Mouse (Mus musculus) olfactory bulb, adult 2 months (tissue): ENCODE measurements around the gene Rnf144b. TPM values are rescaled to one million over a fixed set of nuclear protein-coding genes. Genes with fewer than 3 reads are reported as not detected.

Experiments used
- H3K27ac ChIP-seq: fragments of 200-500 bp; 2 replicates; pipeline ENCODE4 v1.5.1; 2012; ENCODE audit warnings: low read depth, low read length; ENCODE audit not compliant: insufficient read depth
- H3K4me1 ChIP-seq: fragments of 200-500 bp; 2 replicates; pipeline ENCODE4 v1.6.1; 2012; ENCODE audit warnings: low read length; ENCODE audit not compliant: control insufficient read depth, insufficient read depth
- H3K4me3 ChIP-seq: fragments of 200-500 bp; 2 replicates; pipeline ENCODE4 v1.5.1; 2012; ENCODE audit warnings: mild to moderate bottlenecking, low read depth, low read length, moderate library complexity; ENCODE audit not compliant: insufficient read depth
- CTCF ChIP-seq: fragments of 200-500 bp; IDR thresholded peaks from 2 replicates; pipeline ENCODE4 v1.5.1; 2012; ENCODE audit warnings: low read depth, mild to moderate bottlenecking, low read length, moderate library complexity; ENCODE audit not compliant: insufficient read depth
- POLR2A ChIP-seq: fragments of 200-500 bp; IDR thresholded peaks from 2 replicates; pipeline ENCODE4 v1.6.1; 2012; ENCODE audit warnings: mild to moderate bottlenecking, low read depth, low read length, moderate library complexity; ENCODE audit not compliant: insufficient read depth
- WGBS: fragments of 180-500 bp; shearing (Covaris S2); methylation state at CpG from one replicate; pipeline ENCODE4 v1.1.7; 2018; 5-methylcytosine and 5-hydroxymethylcytosine counted together
- polyA plus RNA-seq: library from polyadenylated mRNA; stranded (reverse); fragments of >200 nt; gene quantifications from 2 replicates; pipeline ENCODE4 v1.2.4, GENCODE M21; 2012; ENCODE audit warnings: low replicate concordance; ENCODE audit not compliant: missing spikeins, insufficient read depth, insufficient read length

Rnf144b gene
- polyA plus RNA-seq, 1 experiment, result not detected

- WGBS, result 69% methylated on average over 8 of the region's 8 CpGs
- Histone ChIP-seq H3K27ac (no peak overlapping the region), H3K4me3 (no peak overlapping the region), H3K4me1 (peaks cover 7% of the 10 kb centered on the region; the same call in 1 of the 2 replicates)
- TF ChIP-seq CTCF (no peak), POLR2A (no peak)
Observed at GRCm38 (mm10) chr13:47248289-47249010, 126.0 kb downstream of the Rnf144b start.

DNA sequence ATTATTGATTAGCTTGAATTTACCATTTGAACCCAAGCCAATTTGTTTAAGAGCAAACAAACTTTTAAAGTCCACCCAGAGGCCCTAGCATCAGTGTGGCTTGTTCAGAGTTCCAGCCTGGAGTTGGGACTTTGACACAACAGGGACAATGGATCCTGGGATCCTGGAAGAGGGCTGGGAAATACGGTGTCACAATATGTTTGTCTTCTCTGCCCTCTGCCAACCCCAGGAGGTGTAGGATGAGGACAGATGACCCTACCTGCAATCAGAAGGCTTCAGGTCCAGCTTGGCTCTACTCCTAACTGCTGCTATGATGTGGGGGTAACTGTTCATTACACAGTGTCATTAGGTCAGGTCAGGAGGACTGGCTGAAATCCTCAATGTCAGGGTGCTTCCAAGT, 128.2 kb downstream of the Rnf144b start:
- TF ChIP-seq CTCF (no peak), POLR2A (no peak)
- Histone ChIP-seq H3K27ac (no peak overlapping the region), H3K4me1 (no peaks in the 10 kb centered on the region), H3K4me3 (no peak overlapping the region)
- WGBS, result 92% methylated on average over 1 of the region's 1 CpGs

- TF ChIP-seq CTCF (no peak), POLR2A (no peak)
- H3K4me3 ChIP-seq, result no peak overlapping the region
- no peak overlapping the region for H3K27ac ChIP-seq
- WGBS, result 94% methylated on average over 2 of the region's 2 CpGs
- H3K4me1 ChIP-seq, result no peaks in the 10 kb centered on the region
Observed at GRCm38 (mm10) chr13:47251114-47251764, 128.8 kb downstream of the Rnf144b start.

DNA sequence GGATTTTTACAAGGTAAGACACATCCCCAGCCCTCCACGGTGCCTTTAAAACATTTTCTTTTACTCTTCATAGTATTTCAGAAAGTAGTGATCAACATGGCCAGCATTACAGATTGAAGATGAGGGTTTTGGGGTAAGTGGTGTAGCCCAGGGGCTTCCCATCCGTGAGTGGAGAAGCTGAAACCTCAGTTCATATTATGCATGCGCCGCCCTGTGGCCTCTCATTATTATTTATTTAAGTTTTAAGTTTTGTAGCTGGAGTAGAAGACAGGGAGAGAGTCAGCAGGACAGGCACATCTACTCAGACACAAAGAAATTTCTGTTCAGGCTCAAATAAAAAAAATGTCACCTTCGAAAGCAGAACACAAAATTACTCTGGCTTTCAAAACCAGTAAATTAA, 131.3 kb downstream of the Rnf144b start:
- WGBS, result 80% methylated on average over 5 of the region's 5 CpGs
- Histone ChIP-seq H3K4me1 (peaks cover 9% of the 10 kb centered on the region), H3K4me3 (no peak overlapping the region), H3K27ac (no peak overlapping the region)
- no peak for TF ChIP-seq POLR2A
- TF ChIP-seq CTCF, result no peak

- H3K4me1 ChIP-seq, result peaks cover 13% of the 10 kb centered on the region
- no peak overlapping the region for H3K27ac ChIP-seq
- H3K4me3 ChIP-seq, result no peak overlapping the region
- TF ChIP-seq POLR2A (no peak), CTCF (no peak)
- WGBS, result 28% methylated on average over 4 of the region's 4 CpGs
Observed at GRCm38 (mm10) chr13:47259297-47259696, 136.8 kb downstream of the Rnf144b start.

DNA sequence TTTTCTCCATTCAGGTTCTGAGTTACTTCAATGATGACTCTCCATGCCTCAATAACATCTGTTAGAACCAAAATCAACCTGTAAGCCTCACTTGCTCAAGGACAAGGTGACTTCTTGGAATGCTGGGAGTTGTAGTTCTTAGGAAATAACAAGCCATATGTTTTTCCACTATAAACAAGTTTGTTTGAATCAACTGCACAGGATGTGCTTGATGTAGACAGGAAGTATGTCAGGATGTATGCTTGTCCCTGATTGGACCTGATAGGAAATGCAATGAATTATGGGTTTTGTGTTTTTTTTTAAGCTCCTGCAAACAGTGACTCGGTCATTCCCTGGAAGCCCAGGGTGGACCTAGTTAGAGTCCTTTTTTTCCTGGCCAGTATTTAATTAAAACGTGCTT, 139.5 kb downstream of the Rnf144b start:
- Histone ChIP-seq H3K4me1 (peaks cover 13% of the 10 kb centered on the region), H3K27ac (no peak overlapping the region), H3K4me3 (no peak overlapping the region)
- TF ChIP-seq POLR2A (no peak), CTCF (no peak)
- 71% methylated on average over 2 of the region's 2 CpGs for WGBS

DNA sequence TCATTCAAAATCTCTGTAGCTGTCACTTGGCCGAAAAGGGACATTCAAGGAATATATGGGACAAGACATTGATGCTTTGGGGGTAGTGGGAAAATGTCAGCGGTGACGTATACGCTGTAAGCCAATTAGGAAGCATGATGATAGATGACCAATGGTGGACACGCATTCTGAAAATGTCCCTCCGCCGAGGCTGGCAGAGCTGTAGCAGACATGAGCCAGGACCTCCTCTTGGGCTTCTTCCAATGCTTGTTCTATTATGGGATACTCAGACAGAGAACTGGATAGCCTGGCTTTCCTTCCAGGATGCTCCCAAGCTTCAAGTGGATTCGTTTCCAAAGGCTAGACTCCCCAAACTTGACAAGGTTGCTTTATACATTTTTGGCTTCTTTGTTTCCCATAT, 141.9 kb downstream of the Rnf144b start:
- TF ChIP-seq CTCF, result no peak
- TF ChIP-seq POLR2A, result no peak
- H3K27ac ChIP-seq, result no peak overlapping the region
- no peaks in the 10 kb centered on the region for H3K4me1 ChIP-seq
- H3K4me3 ChIP-seq, result no peak overlapping the region
- WGBS, result 68% methylated on average over 8 of the region's 8 CpGs

DNA sequence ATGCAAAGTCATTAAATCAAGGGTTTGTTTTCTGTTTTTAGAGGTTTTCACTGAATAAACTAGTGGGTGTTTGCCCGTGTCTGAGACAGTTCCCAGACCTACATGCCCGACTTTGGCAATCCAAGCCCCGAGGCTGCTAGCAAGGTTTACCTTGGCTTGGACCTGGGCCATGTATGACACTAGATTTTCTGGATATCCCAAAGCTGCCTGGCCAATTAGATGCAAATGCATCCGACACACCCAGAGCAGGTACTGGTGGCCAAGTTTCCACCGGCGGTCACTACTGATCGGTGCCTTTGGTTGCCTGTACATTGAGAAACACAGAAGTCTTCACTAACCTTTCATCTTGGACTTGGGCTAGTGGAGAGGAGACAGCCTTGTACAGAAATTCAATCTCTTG, 144.0 kb downstream of the Rnf144b start:
- no peak overlapping the region for H3K27ac ChIP-seq
- 83% methylated on average over 7 of the region's 7 CpGs for WGBS
- TF ChIP-seq CTCF (no peak), POLR2A (no peak)

GRCm38 (mm10) chr13:47268227-47268626, 145.8 kb downstream of the Rnf144b start:
- no peak overlapping the region for H3K4me3 ChIP-seq
- no peak overlapping the region for H3K27ac ChIP-seq
- TF ChIP-seq POLR2A (no peak), CTCF (no peak)
- WGBS, result 47% methylated on average over 3 of the region's 3 CpGs
- peaks cover 1% of the 10 kb centered on the region for H3K4me1 ChIP-seq

More for the DNA sequence above, 144.0 kb downstream of the Rnf144b start:
- Histone ChIP-seq H3K4me3 (no peak overlapping the region), H3K4me1 (no peaks in the 10 kb centered on the region)
